Mouse (Mus musculus) forebrain, postnatal 0 days (tissue): ENCODE results near the gene Vkorc1. TPM values are rescaled to one million over a fixed set of nuclear protein-coding genes. Genes with fewer than 3 reads are reported as not detected.
A peak's percentile ranks its signal among the peaks of the same experiment; 100 is the strongest.

ENCODE experiments used
- ATAC-seq: fragments of 200-750 bp; cut with Nextera tagmentation; 2 replicates; pipeline ENCODE4 v1.8.0; 2017; ENCODE audit warnings: mild to moderate bottlenecking, moderate library complexity
- DNase-seq: peaks from one replicate; pipeline ENCODE4 v3.0.0-alpha.2; 2015
- H3K27ac ChIP-seq: fragments of 300-500 bp; sonication (generic); 2 replicates; pipeline ENCODE4 v1.5.1; 2014; ENCODE audit warnings: low read depth, mild to moderate bottlenecking, antibody characterized with exemption, low read length, moderate library complexity, mixed read lengths
- H3K27me3 ChIP-seq: fragments of 300-500 bp; sonication (generic); 2 replicates; pipeline ENCODE4 v1.6.1; 2014; ENCODE audit warnings: mild to moderate bottlenecking, low read length, mixed read lengths; ENCODE audit not compliant: insufficient read depth
- H3K36me3 ChIP-seq: fragments of 300-500 bp; sonication (generic); 2 replicates; pipeline ENCODE4 v1.6.1; 2014; ENCODE audit warnings: mild to moderate bottlenecking, moderate library complexity; ENCODE audit not compliant: insufficient read depth
- H3K4me1 ChIP-seq: fragments of 300-500 bp; sonication (generic); 2 replicates; pipeline ENCODE4 v1.6.1; 2014; ENCODE audit warnings: antibody characterized with exemption; ENCODE audit not compliant: insufficient read depth
- H3K4me2 ChIP-seq: fragments of 300-500 bp; sonication (generic); 2 replicates; pipeline ENCODE4 v1.6.1; 2014; ENCODE audit warnings: low read depth, mild to moderate bottlenecking, moderate library complexity
- H3K4me3 ChIP-seq: fragments of 300-500 bp; sonication (generic); 2 replicates; pipeline ENCODE4 v1.5.1; 2014; ENCODE audit warnings: low read depth, low read length, mixed read lengths
- H3K9ac ChIP-seq: fragments of 300-500 bp; sonication (generic); 2 replicates; pipeline ENCODE4 v1.6.1; 2014; ENCODE audit warnings: mild to moderate bottlenecking
- H3K9me3 ChIP-seq: fragments of 300-500 bp; sonication (generic); 2 replicates; pipeline ENCODE4 v1.6.1; 2016; ENCODE audit warnings: low read length
- CTCF ChIP-seq: sonication (generic); IDR thresholded peaks from 2 replicates; pipeline ENCODE4 v1.5.1; 2016; ENCODE audit warnings: antibody characterized with exemption, control low read depth, low read depth
- WGBS: fragments of 180-500 bp; shearing (Covaris S2); extraction: QIAGEN DNeasy Blood & Tissue Kit; methylation state at CpG from one replicate; pipeline ENCODE4 v1.1.7; 2014; 5-methylcytosine and 5-hydroxymethylcytosine counted together
- polyA plus RNA-seq: library from polyadenylated mRNA; unstranded; fragments of >200 nt; fragmentation: Nextera tagmentation; extraction: Ambion mirVana; gene quantifications from 2 replicates; pipeline ENCODE4 v1.2.1, GENCODE M21; 2015
- total RNA-seq: library from RNA; depleted of rRNA; stranded (reverse); fragments of >200 nt; gene quantifications from 2 replicates; pipeline ENCODE4 v1.2.3, GENCODE M21; 2014

Gene Vkorc1
- total and polyA plus RNA-seq, 2 experiments from 2014 or later = 28.0 to 69.4 TPM

DNA sequence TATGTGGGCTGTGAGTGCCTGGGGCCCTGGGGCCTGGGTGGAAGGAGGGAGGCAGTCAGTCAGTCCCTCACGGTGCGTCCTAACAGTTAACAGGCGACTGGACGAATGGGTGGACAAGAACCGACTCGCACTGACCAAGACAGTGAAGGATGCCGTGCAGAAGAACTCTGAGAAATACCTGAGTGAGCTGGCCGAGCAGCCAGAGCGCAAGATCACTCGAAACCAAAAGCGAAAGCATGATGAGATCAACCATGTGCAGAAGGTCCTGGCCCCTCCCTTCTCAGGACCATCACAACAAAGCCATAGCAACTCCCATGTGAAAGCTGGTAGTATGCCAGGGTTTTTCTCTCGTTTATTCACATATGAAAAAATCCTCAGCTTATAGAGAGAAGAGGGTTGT, 19.9 kb upstream of the Vkorc1 start:
- no peak for ATAC-seq

DNA sequence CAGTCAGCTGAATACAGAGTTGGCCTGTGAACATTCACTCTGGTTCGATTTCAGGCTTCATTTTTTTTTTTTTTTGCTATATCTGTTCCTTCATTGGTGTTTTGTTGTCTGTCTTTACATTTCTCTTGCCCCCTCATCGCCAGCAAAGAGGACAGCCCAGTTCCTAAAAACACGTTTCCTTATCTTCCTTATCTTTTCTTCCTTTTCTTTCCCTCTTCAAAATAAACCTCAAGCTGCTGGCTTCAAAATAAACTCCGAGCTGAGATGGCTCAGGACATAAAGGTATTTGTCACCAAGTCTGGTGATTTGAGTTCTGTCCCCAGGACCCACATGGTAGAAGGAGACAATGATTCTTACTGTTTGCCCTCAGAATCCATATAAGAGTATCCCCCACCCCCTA, 17.5 kb upstream of the Vkorc1 start:
- peak overlapping the region; percentile 80; the same call in 1 of the 2 replicates for H3K27ac ChIP-seq
- H3K27me3 ChIP-seq = no peaks in the 10 kb centered on the region
- H3K4me1 ChIP-seq = peaks cover 12% of the 10 kb centered on the region; the same call in 1 of the 2 replicates
- 28% methylated on average over 4 of the region's 4 CpGs for WGBS
- H3K4me2 ChIP-seq = peak overlapping the region; percentile 80
- H3K9ac ChIP-seq = peak overlapping the region; percentile 74
- DNase-seq (no peak), ATAC-seq (no peak)
- H3K9me3 ChIP-seq = no peaks in the 10 kb centered on the region
- H3K36me3 ChIP-seq = peaks cover 30% of the 10 kb centered on the region
- TF ChIP-seq CTCF = no peak
- H3K4me3 ChIP-seq = peak overlapping the region; percentile 92

More for the DNA sequence above, 19.9 kb upstream of the Vkorc1 start:
- Histone ChIP-seq H3K9me3 (no peaks in the 10 kb centered on the region), H3K4me1 (peaks cover 12% of the 10 kb centered on the region; the same call in 1 of the 2 replicates), H3K27ac (no peak overlapping the region), H3K27me3 (no peaks in the 10 kb centered on the region), H3K9ac (no peak overlapping the region), H3K4me3 (no peak overlapping the region), H3K36me3 (peaks cover 26% of the 10 kb centered on the region), H3K4me2 (no peak overlapping the region)
- no peak for DNase-seq
- TF ChIP-seq CTCF = no peak
- 91% methylated on average over 12 of the region's 12 CpGs for WGBS

DNA sequence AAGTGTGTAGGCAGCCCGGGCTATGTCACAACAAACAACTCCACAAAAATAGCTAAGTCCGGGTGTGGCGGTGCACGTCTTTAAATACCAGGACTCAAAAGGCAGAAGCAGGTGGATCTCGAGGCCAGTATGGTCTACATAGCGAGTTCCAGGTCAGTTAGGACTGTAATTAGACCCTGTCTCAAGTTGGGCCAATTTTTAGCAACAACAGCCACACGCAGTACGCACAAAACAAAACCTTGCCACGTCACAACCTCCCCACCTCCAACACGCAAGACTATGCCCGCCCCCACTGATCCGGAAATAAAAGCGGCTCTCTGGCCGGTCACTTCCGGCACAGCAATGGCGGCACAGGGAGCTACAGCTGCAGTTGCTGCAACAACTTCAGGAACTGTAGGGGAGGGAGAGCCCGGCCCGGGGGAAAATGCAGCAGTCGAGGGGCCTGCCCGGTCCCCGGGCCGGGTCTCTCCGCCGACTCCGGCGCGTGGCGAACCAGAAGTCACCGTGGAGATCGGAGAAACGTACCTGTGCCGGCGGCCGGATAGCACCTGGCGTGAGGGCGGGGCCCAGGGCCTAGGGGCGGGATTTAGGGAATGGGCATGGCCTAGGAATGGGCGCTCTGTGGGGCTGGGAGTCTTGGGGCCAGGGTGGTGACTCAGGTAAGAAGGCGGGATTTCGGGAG, 16.9 kb upstream of the Vkorc1 start, which contains the start of gene Kat8:
TSS of gene Kat8 (plus strand) at position 327 of the 682 bp plus-strand sequence.
- peaks cover 33% of the 10 kb centered on the region for H3K36me3 ChIP-seq
- H3K27ac ChIP-seq = peak within 1 kb of the TSS; percentile 80
- peak within 1 kb of the TSS; percentile 74 for H3K9ac ChIP-seq
- no peaks in the 10 kb centered on the region for H3K27me3 ChIP-seq
- H3K9me3 ChIP-seq = no peaks in the 10 kb centered on the region
- no peak for TF ChIP-seq CTCF
- peak within 1 kb of the TSS; percentile 92 for H3K4me3 ChIP-seq
- peak; percentile 93 for DNase-seq
- peak within 1 kb of the TSS; percentile 80 for H3K4me2 ChIP-seq
- 2% methylated on average over 40 of the region's 40 CpGs for WGBS
- H3K4me1 ChIP-seq = peaks cover 12% of the 10 kb centered on the region; the same call in 1 of the 2 replicates
- ATAC-seq = peak; percentile 99

DNA sequence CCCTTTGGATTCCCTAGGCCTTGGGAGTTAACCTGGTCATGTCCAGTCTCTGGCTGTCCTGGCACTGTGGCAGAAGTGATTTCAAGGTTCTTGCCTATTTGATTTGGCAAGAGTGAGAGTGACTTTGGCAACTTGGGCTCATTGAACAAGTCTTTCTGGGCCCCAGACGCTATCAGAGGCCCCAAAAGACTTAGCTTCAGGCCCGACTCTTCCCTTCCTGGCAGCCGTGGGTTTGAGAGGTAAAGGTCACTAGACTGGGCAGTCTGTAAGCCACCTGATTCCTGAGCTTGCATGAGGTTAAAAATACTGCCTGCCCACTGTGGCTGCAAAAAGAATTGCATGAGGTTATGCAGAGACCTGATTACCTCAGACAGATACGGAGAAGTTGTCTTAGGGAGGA, 13.2 kb upstream of the Vkorc1 start:
- peaks cover 36% of the 10 kb centered on the region for H3K36me3 ChIP-seq
- no peak for ATAC-seq
- H3K9ac ChIP-seq = no peak overlapping the region
- no peaks in the 10 kb centered on the region for H3K9me3 ChIP-seq
- no peak overlapping the region for H3K27ac ChIP-seq
- no peak overlapping the region for H3K4me3 ChIP-seq
- no peaks in the 10 kb centered on the region for H3K27me3 ChIP-seq
- H3K4me2 ChIP-seq = no peak overlapping the region
- DNase-seq = no peak
- WGBS = 88% methylated on average over 4 of the region's 4 CpGs
- peaks cover 16% of the 10 kb centered on the region for H3K4me1 ChIP-seq
- TF ChIP-seq CTCF = no peak

DNA sequence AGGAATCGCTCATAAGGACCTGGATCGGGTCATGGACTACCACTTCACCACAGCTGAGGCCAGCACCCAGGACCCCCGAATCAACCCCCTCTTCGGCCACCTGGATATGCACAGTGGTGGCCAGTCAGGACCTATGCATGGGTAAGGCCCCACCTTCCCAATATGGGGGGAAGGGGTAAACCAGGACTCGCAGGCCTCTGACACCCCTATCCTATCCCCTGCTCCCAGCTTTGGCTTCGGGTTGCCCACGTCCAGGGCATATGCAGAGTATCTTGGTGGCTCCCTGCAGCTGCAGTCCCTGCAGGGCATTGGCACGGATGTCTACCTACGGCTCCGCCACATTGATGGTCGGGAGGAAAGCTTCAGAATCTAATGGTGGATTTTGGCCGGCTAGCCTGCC, 12.5 kb upstream of the Vkorc1 start:
- peaks cover 10% of the 10 kb centered on the region for H3K4me1 ChIP-seq
- no peak for TF ChIP-seq CTCF
- no peaks in the 10 kb centered on the region for H3K9me3 ChIP-seq
- no peak for ATAC-seq
- no peak overlapping the region for H3K4me3 ChIP-seq
- no peaks in the 10 kb centered on the region for H3K27me3 ChIP-seq
- no peak overlapping the region for H3K9ac ChIP-seq
- DNase-seq = no peak
- H3K27ac ChIP-seq = no peak overlapping the region
- 95% methylated on average over 12 of the region's 12 CpGs for WGBS
- peaks cover 36% of the 10 kb centered on the region for H3K36me3 ChIP-seq
- no peak overlapping the region for H3K4me2 ChIP-seq

DNA sequence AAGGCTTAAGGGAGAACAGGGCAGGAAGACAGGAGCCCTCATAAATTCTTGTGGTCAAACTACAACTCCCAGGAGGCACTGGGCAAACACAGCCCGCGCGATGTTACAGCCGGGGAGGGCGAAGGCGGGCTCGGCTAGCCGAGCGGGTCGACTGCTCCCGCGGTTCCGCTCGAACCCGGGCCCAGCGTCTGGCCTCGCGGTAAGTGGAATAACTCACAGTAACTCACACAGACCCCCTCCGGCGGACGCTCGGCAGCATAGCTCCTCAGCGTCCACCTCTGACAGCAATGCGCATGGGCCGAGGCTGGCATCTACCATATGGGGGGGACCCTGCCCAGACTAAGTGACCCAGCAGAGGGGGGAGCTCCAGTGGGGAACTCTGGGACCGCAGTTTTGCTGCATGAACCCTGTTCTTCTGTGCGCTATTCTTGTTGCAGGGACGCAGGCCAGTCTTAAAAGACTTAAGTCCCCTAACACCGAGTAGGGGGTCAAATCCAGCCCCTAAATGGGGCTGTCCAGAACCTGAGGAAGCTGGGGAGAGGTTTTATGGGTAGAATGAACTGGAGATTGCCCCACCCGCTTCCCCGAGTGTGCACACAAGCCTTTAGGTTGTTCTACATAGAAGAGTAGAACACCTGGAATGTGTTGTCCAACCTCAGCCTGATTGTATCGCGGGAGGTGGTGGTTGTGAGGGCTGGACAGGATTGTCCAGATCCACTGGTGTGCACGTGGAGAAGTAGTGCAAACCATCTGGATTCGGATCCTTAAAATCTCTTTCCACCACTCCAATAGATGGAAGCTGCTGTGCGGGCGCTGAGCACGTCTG, 8.8 kb upstream of the Vkorc1 start, which contains the start of gene Bckdk:
TSS of gene Bckdk (plus strand) at position 112 of the 826 bp plus-strand sequence.
- ATAC-seq (peak; percentile 97), DNase-seq (peak; percentile 86)
- H3K4me1 ChIP-seq = peaks cover 4% of the 10 kb centered on the region
- WGBS = 7% methylated on average over 38 of the region's 38 CpGs
- H3K36me3 ChIP-seq = peaks cover 36% of the 10 kb centered on the region
- no peaks in the 10 kb centered on the region for H3K27me3 ChIP-seq
- peak; percentile 48 for TF ChIP-seq CTCF
- H3K9ac ChIP-seq = peak within 1 kb of the TSS; percentile 84
- H3K27ac ChIP-seq = peak within 1 kb of the TSS; percentile 83
- no peaks in the 10 kb centered on the region for H3K9me3 ChIP-seq
- H3K4me2 ChIP-seq = peak within 1 kb of the TSS; percentile 87
- peak within 1 kb of the TSS; percentile 63 for H3K4me3 ChIP-seq

DNA sequence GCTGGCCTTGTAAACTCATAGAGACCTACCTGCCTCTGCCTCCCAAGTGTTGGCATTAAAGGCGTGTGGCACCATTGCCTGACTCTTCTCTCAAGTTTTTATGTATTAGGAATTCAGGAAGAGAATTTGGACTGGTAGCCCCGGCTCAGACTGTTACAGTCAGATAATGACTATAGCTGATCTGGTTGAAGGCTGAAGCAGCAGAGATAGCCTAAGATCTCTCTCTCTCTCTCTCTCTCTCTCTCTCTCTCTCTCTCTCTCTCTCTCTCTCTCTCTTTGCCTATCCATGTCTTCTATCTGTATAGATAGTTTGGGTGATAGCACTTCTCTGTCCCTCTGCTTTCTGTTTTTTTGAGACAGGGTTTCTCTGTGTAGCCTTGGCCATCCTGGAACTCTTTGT, 6.4 kb upstream of the Vkorc1 start:
- Histone ChIP-seq H3K4me3 (no peak overlapping the region), H3K9ac (no peak overlapping the region), H3K4me1 (peaks cover 4% of the 10 kb centered on the region), H3K4me2 (no peak overlapping the region), H3K36me3 (peaks cover 12% of the 10 kb centered on the region), H3K27ac (no peak overlapping the region), H3K9me3 (no peaks in the 10 kb centered on the region), H3K27me3 (no peaks in the 10 kb centered on the region)
- no peak for DNase-seq
- TF ChIP-seq CTCF = no peak
- WGBS = 81% methylated on average over 2 of the region's 2 CpGs
- no peak for ATAC-seq
